Mouse (Mus musculus) megakaryocyte, embryonic 14.5 days (primary cell): ENCODE measurements around the gene Pdss2. TPM values are rescaled to one million over a fixed set of nuclear protein-coding genes. Genes with fewer than 3 reads are reported as not detected.

Experiments
- H3K27me3 ChIP-seq: replicated peaks from 2 replicates; pipeline ENCODE3; 2012; ENCODE audit warnings: inconsistent platforms
- H3K36me3 ChIP-seq: replicated peaks from 2 replicates; pipeline ENCODE3; 2012; ENCODE audit warnings: low read length, inconsistent platforms, mixed read lengths
- H3K4me1 ChIP-seq: 2 replicates; pipeline ENCODE4 v1.6.1; 2012; ENCODE audit warnings: inconsistent platforms
- H3K4me3 ChIP-seq: replicated peaks from 2 replicates; pipeline ENCODE3; 2012; ENCODE audit warnings: moderate library complexity, mild to moderate bottlenecking, inconsistent platforms
- H3K9me3 ChIP-seq: 2 replicates; pipeline ENCODE4 v1.6.1; 2012; ENCODE audit warnings: inconsistent platforms
- FLI1 ChIP-seq: IDR thresholded peaks from 2 replicates; pipeline ENCODE4 v1.6.1; 2012; ENCODE audit warnings: low read length, inconsistent platforms, mixed read lengths
- GATA1 ChIP-seq: IDR thresholded peaks from 3 replicates; pipeline ENCODE4 v1.6.1; 2012; ENCODE audit warnings: mixed read lengths, low read length, inconsistent platforms, borderline replicate concordance
- polyA plus RNA-seq: library from polyadenylated mRNA; stranded (reverse); fragments of >175 nt; gene quantifications from 2 replicates; pipeline ENCODE4 v1.2.3, GENCODE M21; 2012; ENCODE audit warnings: low replicate concordance; ENCODE audit not compliant: insufficient read depth

The Pdss2 gene
- polyA plus RNA-seq, 1 experiment = 3.9 TPM

DNA sequence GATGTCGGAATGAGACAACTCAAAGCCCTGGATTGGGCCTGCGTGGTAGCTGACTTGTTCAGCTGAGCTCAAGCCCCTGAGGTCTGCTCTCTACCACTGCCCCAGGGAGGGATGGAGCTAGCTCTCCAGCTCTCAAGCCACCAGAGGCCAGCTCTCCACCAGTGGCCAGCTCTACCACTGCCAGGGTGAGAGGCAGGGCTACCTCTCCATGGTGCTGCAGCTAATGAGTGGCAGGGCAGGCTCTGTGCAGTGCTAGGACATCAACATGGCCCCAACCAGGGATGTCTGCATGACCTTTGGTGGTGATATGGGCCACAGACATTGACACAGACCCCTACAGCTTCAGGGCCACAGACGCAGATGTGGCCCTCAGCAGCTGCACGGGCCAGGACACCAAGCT, 144.6 kb downstream of the Pdss2 start:
- Histone ChIP-seq H3K4me1 (peaks cover 4% of the 10 kb centered on the region; the same call in 1 of the 2 replicates), H3K36me3 (peaks cover 5% of the 10 kb centered on the region), H3K4me3 (no peak overlapping the region), H3K27me3 (no peaks in the 10 kb centered on the region), H3K9me3 (peaks cover 5% of the 10 kb centered on the region; the same call in 1 of the 2 replicates)
- TF ChIP-seq GATA1 = no peak
- TF ChIP-seq FLI1 = no peak

DNA sequence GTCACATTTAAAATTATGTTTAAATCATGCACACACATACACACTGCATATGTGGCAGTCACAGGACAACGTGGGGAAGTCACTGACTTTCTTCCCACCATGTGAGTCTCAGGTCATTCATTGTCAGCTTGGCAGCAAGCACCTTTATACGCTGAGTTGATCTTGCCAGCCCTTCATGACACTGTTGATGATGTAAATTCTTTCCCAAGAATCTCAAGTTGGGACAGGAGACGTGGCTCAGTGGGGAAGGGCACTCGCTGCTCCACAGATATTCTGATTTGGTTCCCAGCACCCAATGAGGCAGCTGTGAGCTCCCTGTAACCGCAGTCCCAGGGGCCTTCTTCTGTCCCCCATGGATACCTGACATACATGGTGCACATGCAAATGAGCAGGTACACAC, 147.3 kb downstream of the Pdss2 start:
- peaks cover 4% of the 10 kb centered on the region; the same call in 1 of the 2 replicates for H3K4me1 ChIP-seq
- H3K27me3 ChIP-seq = no peaks in the 10 kb centered on the region
- H3K9me3 ChIP-seq = peaks cover 5% of the 10 kb centered on the region; the same call in 1 of the 2 replicates
- no peak overlapping the region for H3K4me3 ChIP-seq
- H3K36me3 ChIP-seq = peaks cover 6% of the 10 kb centered on the region
- TF ChIP-seq FLI1 (no peak), GATA1 (no peak)

- TF ChIP-seq GATA1 (no peak), FLI1 (no peak)
- Histone ChIP-seq H3K4me3 (no peak overlapping the region), H3K4me1 (no peaks in the 10 kb centered on the region), H3K9me3 (no peaks in the 10 kb centered on the region), H3K36me3 (peaks cover 12% of the 10 kb centered on the region), H3K27me3 (no peaks in the 10 kb centered on the region)
These were observed 151.0 kb downstream of the Pdss2 start for GRCm38 (mm10) chr10:43372315-43372714.

DNA sequence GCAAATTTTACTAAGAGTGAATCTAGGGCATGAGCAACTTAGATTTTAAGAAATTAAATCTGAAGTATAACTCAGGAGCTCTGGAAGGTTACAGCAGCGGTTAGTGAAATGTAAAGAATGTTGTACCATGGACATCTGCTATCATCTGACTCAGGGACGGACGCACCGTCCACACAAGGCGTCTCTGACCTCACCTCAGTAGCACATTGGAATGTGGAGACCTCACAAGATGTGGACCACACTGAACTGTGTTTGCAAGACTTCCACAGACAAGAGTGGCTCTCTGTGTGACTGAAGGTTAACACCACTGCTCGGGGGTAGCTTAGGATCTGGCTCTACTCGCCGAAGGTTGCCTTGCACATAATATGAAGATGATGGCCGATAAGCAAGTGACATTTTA, 151.7 kb downstream of the Pdss2 start:
- Histone ChIP-seq H3K4me3 (no peak overlapping the region), H3K9me3 (no peaks in the 10 kb centered on the region), H3K27me3 (no peaks in the 10 kb centered on the region), H3K4me1 (no peaks in the 10 kb centered on the region), H3K36me3 (peaks cover 12% of the 10 kb centered on the region)
- TF ChIP-seq FLI1 (no peak), GATA1 (no peak)

DNA sequence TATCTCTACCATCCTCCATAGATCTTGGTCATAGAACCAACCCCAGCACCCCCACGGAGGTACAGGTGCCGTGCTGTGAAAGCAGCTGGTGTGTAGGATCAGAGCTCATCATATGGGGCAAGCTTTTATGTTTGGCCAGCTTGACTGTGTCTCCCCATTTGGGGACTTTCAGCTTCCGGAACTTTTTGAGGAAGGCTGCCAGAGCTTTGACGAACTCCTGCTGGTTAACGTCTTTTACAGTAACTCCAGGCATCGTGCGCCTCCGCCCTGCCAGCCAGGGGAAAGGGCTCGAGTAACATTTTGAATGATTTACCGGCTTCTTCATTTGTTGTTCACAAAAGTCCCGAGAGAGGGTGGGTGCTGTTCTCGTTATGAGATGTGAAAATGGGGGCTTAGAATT, 152.4 kb downstream of the Pdss2 start:
- no peak for TF ChIP-seq GATA1
- TF ChIP-seq FLI1 = no peak
- H3K4me1 ChIP-seq = peaks cover under 1% of the 10 kb centered on the region; the same call in 1 of the 2 replicates
- H3K27me3 ChIP-seq = no peaks in the 10 kb centered on the region
- H3K36me3 ChIP-seq = peaks cover 10% of the 10 kb centered on the region
- H3K4me3 ChIP-seq = no peak overlapping the region
- no peaks in the 10 kb centered on the region for H3K9me3 ChIP-seq

- Histone ChIP-seq H3K36me3 (peaks cover 10% of the 10 kb centered on the region), H3K4me3 (no peak overlapping the region), H3K9me3 (no peaks in the 10 kb centered on the region), H3K4me1 (peaks cover 9% of the 10 kb centered on the region), H3K27me3 (no peaks in the 10 kb centered on the region)
- no peak for TF ChIP-seq FLI1
- TF ChIP-seq GATA1 = no peak
These were observed 154.0 kb downstream of the Pdss2 start for GRCm38 (mm10) chr10:43375286-43375685.

GRCm38 (mm10) chr10:43376749-43377148, 155.5 kb downstream of the Pdss2 start:
- no peak overlapping the region for H3K4me3 ChIP-seq
- TF ChIP-seq FLI1 (no peak), GATA1 (no peak)
- peaks cover 10% of the 10 kb centered on the region for H3K36me3 ChIP-seq
- no peaks in the 10 kb centered on the region for H3K27me3 ChIP-seq
- no peaks in the 10 kb centered on the region for H3K9me3 ChIP-seq
- H3K4me1 ChIP-seq = peaks cover 9% of the 10 kb centered on the region

- peaks cover 12% of the 10 kb centered on the region for H3K4me1 ChIP-seq
- H3K4me3 ChIP-seq = no peak overlapping the region
- H3K27me3 ChIP-seq = no peaks in the 10 kb centered on the region
- H3K36me3 ChIP-seq = peaks cover 7% of the 10 kb centered on the region
- no peak for TF ChIP-seq FLI1
- no peak for TF ChIP-seq GATA1
- H3K9me3 ChIP-seq = no peaks in the 10 kb centered on the region
These were observed 157.0 kb downstream of the Pdss2 start for GRCm38 (mm10) chr10:43378279-43378678.

DNA sequence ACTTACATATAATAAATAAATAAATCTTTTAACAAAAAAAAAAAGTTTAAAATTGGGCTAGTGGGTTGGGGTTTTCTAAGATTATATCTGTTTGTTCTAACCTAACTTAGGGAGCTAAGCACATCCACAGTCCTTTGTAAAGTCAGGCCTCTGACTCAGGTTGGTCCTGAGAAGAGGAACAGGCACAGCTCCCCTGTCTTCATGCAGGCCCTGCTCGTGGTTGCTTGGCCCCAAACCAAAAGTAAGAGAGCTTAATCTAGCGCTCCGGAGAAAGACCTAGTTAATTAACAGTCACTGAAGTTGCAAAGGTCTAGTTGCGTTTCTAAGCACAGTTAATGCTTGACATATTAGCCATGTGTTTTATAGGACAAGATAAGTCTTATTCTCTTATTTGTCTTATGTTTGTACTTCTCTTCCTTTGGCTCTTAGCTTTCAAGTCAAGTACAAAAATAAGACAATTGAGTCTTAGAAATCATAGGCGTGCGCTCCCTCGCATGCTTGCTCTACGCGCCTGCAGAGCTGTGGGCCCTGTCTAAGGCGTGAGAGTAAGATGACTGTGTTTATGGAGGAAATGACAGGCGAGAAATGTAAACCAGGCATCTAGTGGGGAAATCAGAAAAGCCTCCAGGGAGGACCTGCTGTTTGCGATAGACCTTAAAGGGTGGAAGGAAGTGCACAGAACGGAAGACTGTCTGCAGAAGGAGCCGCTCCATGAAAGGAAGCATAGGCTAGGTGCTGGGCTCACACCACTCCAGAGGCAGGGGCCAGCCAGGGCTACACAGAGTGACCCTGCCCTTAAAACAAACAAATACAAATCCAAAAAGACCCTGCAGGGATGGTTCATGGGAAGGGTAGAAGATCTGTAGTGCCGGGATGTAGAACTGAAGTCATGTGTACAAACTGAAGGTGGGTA, 157.7 kb downstream of the Pdss2 start:
- Histone ChIP-seq H3K9me3 (no peaks in the 10 kb centered on the region), H3K4me1 (peaks cover 12% of the 10 kb centered on the region), H3K36me3 (peaks cover 6% of the 10 kb centered on the region), H3K4me3 (no peak overlapping the region), H3K27me3 (no peaks in the 10 kb centered on the region)
- TF ChIP-seq FLI1 (no peak), GATA1 (no peak)

- H3K9me3 ChIP-seq = no peaks in the 10 kb centered on the region
- peaks cover 12% of the 10 kb centered on the region for H3K4me1 ChIP-seq
- H3K27me3 ChIP-seq = no peaks in the 10 kb centered on the region
- no peaks in the 10 kb centered on the region for H3K36me3 ChIP-seq
- H3K4me3 ChIP-seq = no peak overlapping the region
- TF ChIP-seq GATA1 (no peak), FLI1 (no peak)
These were observed 161.4 kb downstream of the Pdss2 start for GRCm38 (mm10) chr10:43382660-43383059.

- Histone ChIP-seq H3K4me1 (0 out of 2 replicates have a peak, but pooled peaks cover 3% of the 10 kb centered on the region), H3K9me3 (no peaks in the 10 kb centered on the region), H3K36me3 (no peaks in the 10 kb centered on the region), H3K27me3 (no peaks in the 10 kb centered on the region), H3K4me3 (no peak overlapping the region)
- TF ChIP-seq FLI1 (no peak), GATA1 (no peak)
These were observed 163.3 kb downstream of the Pdss2 start for GRCm38 (mm10) chr10:43384623-43385022.
